Mouse (Mus musculus) layer of hippocampus, adult 8-10 months (tissue): ENCODE measurements at regions not wholly inside any gene's neighbourhood (a gene's known extent, or its start where the extent isn't known, plus 50 kb on each side); places are given as distances from the start of the nearest gene placed in this dataset.

ENCODE experiments used
- DNase-seq, 2 experiments: peaks; one replicate each; pipeline ENCODE4 v3.0.0; 2022; ENCODE audit warnings: low spot score in 2 of 2

GRCm38 (mm10) chr6:98483319-98484123 lies 141.0 kb upstream of the Gm765 start:
- no peak for DNase-seq

GRCm38 (mm10) chr6:98482319-98482718 lies 139.8 kb upstream of the Gm765 start:
- no peak for DNase-seq

- DNase-seq: no peak
These were observed 125.0 kb upstream of the Gm765 start for GRCm38 (mm10) chr6:98467563-98467962.

GRCm38 (mm10) chr6:98452277-98452676 lies 109.7 kb upstream of the Gm765 start:
- no peak for DNase-seq

GRCm38 (mm10) chr6:98435676-98436075 lies 93.1 kb upstream of the Gm765 start:
- DNase-seq: no peak

GRCm38 (mm10) chr6:98433286-98433685 lies 90.7 kb upstream of the Gm765 start:
- no peak for DNase-seq

- no peak for DNase-seq
These were observed 86.6 kb upstream of the Gm765 start for GRCm38 (mm10) chr6:98429120-98429519.

GRCm38 (mm10) chr6:98402605-98403004 lies 60.1 kb upstream of the Gm765 start:
- DNase-seq: no peak

- no peak for DNase-seq
These were observed 52.0 kb upstream of the Gm765 start for GRCm38 (mm10) chr6:98394589-98394988.
